Mouse (Mus musculus): ENCODE measurements at regions not wholly inside any gene's neighbourhood (a gene's known extent, or its start where the extent isn't known, plus 50 kb on each side); places are given as distances from the start of the nearest gene placed in this dataset.

GRCm38 (mm10) chr4:125305766-125306165, 178.1 kb upstream of the Zc3h12a start:
- TF ChIP-seq CTCF (IDR thresholded peaks at IDR 0.05; ENCODE audit: extremely low read depth, insufficient read depth, low read length) (no peak), POLR2A (IDR thresholded peaks at IDR 0.05; ENCODE audit: extremely low read depth, insufficient read depth, low read length) (no peak)

Data from cortical plate, adult 2 months (tissue).